Mouse (Mus musculus) megakaryocyte progenitor cell, adult 5-6 weeks (primary cell): ENCODE data around the gene Scg3. TPM values are rescaled to one million over a fixed set of nuclear protein-coding genes. Genes with fewer than 3 reads are reported as not detected.

ENCODE experiments used
- total RNA-seq, 2 experiments: library from RNA; stranded (forward) in 1 of 2; stranded (reverse) in 1 of 2; fragments of 157-497, 149-512 nt in 1 of 2; fragments of 200-1000 nt in 1 of 2; gene quantifications; 2 replicates each; pipeline versions ENCODE4 v1.2.3 to v1.2.4; 2015 to 2017

Scg3 gene
- total RNA-seq, 2 experiments from 2014 or later, result not detected

Other genes with a start within 250 kb of the Scg3 start
- 20.1 and 24.1 TPM in 2 replicates for gene Leo1, start 242.5 kb downstream of the Scg3 start, total RNA-seq (2015)
- gene Leo1, start 242.5 kb downstream of the Scg3 start, total RNA-seq (2017), result 49.9 and 60.3 TPM in 2 replicates
- gene Tmod3, start 124.4 kb downstream of the Scg3 start, total RNA-seq (2015), result 55.9 and 61.1 TPM in 2 replicates
- gene Tmod3, start 124.4 kb downstream of the Scg3 start, total RNA-seq (2017), result 58.7 and 61.6 TPM in 2 replicates
- gene Tmod2, start 72.7 kb downstream of the Scg3 start, total RNA-seq (2015), result 0.02 TPM in 1 of 2 replicates, not detected in the other
- 0.10 TPM in 1 of 2 replicates, not detected in the other for gene Tmod2, start 72.7 kb downstream of the Scg3 start, total RNA-seq (2017)
- gene Lysmd2, start 58.3 kb downstream of the Scg3 start, total RNA-seq (2015), result 3.1 and 4.6 TPM in 2 replicates
- 1.6 and 1.9 TPM in 2 replicates for gene Lysmd2, start 58.3 kb downstream of the Scg3 start, total RNA-seq (2017)
- gene Bmp5, start 91.3 kb upstream of the Scg3 start, total RNA-seq (2015), result not detected in 2 replicates
- not detected in 2 replicates for gene Bmp5, start 91.3 kb upstream of the Scg3 start, total RNA-seq (2017)